Mouse (Mus musculus) stomach, postnatal 0 days (tissue): Measurements from ENCODE around the gene Gper1.

ENCODE experiments used
- CTCF ChIP-seq: IDR thresholded peaks from 2 replicates; pipeline ENCODE4 v1.5.1; 2016; ENCODE audit warnings: antibody characterized with exemption, low read depth, mild to moderate bottlenecking, moderate library complexity
- EP300 ChIP-seq: optimal IDR thresholded peaks from 2 replicates; pipeline ENCODE3; 2016; ENCODE audit warnings: antibody characterized with exemption

DNA sequence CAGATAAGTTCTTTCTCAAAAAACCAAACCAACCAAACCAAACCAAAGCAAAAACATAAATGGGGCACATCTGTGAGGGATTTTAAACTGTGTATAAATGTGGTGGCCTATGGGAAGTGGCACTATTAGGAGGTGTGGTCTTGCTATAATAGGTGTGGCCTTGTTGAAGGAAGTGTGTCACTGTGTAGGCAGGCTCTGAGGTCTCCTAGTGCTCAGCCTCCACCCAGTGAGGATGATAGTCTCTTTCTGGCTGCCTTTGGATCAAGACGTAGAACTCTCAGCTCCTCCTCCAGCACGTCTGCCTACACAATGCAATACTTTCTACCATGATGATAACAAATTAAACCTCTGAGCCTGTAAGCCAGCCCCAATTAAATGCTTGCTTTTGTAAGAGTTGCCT lies 43.4 kb downstream of the Gper1 start:
- TF ChIP-seq CTCF (no peak), EP300 (no peak)
